Mouse (Mus musculus) T-cell, adult 2 months (primary cell): ENCODE measurements around the gene Smim27.
"Not testable (repeated sequence)": the region's sequence is repeated elsewhere in the genome, so short reads cannot be mapped to it uniquely, and the experiment has no call there.

ENCODE experiments used
- DNase-seq: peaks from one replicate; pipeline ENCODE4 v3.0.0; 2022; ENCODE audit warnings: low spot score

Smim27 gene

GRCm38 (mm10) chr4:40254385-40255103 lies 14.8 kb upstream of the Smim27 start:
- DNase-seq = no peak

GRCm38 (mm10) chr4:40264321-40264720 lies 5.1 kb upstream of the Smim27 start:
- DNase-seq = no peak

GRCm38 (mm10) chr4:40267681-40268080 lies 1.7 kb upstream of the Smim27 start:
- DNase-seq = no peak

- DNase-seq = peak; percentile 86
These were observed 1.1 kb upstream of the Smim27 start for GRCm38 (mm10) chr4:40268204-40268813.

DNA sequence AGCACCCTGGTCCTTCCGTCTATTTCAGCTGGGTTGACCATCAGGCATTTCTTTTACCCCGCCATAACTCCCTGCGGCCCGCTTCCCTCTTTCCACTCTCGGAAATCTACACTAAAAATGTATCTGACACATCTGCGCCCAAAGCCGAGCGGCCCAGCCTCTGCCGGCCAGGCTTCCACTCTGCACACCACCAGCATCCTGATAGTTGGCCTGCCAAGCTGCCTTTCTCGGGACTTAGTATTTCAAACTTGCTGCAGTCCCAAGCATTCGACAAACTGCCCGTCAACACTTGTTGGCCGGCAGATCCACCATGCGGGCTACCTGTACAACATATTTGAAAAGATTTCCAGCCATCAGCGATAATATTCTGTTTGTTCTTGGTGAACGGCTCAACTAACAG lies 544 bp upstream of the Smim27 start:
- peak; percentile 11 for DNase-seq

DNA sequence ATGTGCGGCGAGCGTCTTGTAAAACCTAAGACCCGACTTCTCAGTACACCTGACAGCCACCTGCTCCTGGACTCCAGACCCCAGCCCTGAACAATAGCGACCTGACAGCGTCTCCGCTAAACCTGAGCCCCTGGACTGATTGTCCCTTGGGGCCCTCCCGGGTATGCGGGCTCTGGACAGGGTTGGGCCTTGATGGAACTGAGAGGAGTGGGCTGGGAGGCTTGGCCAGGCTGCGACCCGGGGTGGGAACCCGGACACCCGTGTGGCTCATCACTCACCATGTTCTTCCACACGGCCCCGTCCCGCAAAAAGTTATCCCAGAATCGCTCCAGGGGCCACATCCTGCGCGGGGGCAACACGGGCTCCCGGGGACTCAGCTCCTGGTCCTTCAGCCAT lies 9.5 kb downstream of the Smim27 start:
- DNase-seq = no peak

DNA sequence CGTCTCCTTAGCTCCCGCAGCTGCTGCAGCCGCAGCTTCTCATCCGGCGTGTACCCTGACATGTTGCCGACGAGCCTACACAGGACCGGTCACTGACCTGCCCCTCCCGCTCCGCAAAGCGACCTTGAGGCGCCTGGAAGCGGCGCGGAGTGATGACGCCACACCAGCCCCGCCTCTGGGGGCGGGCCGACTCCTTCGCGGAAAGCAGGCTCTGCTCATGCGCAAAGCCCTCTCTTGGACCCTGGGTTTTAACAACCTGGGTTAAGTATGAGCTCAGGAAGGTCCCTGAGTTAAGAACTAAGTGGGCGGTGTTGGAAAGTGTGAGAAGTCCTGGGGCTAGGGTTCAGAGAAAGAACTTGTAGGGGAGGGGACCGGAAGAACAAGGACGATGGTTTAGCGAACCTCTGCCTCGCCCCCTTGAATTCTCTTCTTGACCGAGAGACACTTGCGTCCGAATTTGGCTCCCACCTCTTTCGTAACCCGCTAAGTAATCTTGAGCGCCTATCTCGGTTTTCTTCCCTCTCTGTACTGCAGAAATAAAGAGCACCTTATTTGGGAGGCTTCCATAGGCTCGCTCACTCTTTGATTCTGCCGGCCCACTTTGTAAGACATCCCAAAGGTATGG lies 10.0 kb downstream of the Smim27 start, which contains the start of gene Ndufb6:
TSS of gene Ndufb6 (minus strand) at position 146 of the 625 bp plus-strand sequence.
- peak; percentile 89 for DNase-seq

DNA sequence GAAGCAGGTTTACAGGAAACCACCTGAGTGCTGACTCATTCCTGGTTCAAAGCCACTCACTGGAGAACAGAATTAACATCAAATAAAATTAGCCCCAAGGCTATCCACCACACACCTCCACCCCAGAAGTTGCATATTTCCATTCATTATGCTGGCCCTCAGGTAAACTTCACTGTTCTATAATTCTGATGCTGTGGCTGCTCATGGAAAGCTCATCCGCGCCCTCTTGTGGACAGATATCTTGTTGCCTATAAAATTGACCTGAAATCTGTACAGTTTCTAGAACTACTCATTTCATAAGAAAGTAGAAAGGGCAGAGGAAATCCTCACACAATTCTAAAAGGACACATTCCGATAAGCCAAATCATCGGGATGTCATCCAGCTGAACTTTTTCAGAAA lies 16.2 kb downstream of the Smim27 start:
- peak; percentile 70 for DNase-seq

DNA sequence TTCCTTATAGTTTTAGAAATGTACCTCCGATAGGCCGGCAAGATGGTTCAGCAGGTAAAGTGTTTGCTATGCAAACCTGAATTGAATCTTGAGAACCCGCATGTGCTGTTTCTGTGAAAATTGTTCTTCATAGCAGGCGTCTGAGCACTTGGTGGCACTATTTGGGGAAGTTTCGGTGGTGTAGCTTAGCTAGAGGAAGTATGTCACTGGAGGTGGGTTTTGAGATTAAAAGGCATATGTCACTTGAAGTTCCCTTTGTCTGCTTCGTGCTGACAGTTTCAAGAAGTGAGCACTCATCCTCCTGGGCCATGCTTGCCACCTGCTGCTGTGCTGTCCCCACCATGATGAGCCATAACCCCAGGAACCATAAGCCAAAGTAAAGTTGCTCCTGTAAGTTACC lies 18.0 kb downstream of the Smim27 start:
- DNase-seq = no peak

- no peak for DNase-seq
These were observed 19.7 kb downstream of the Smim27 start for GRCm38 (mm10) chr4:40289046-40289445.

DNA sequence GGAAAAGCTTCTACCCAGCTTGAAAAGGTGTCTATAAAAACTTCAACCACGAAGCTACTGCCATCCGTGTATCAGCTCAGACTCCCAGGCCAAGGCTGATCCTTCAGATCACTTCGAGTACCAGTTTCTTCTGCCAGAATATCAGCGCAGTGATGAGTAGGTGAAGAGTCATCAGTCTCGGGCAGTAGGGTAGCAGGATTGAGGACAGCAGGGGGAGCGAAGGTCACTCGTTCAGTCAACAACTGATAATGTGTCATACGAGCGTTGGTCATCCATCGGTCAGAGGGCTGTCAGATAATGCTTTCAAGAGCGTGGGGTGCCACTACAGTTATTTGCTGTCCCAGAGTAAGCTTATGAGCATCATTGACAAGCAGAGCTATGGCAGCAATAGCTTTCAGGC lies 22.1 kb downstream of the Smim27 start:
- DNase-seq = not testable (repeated sequence)

DNA sequence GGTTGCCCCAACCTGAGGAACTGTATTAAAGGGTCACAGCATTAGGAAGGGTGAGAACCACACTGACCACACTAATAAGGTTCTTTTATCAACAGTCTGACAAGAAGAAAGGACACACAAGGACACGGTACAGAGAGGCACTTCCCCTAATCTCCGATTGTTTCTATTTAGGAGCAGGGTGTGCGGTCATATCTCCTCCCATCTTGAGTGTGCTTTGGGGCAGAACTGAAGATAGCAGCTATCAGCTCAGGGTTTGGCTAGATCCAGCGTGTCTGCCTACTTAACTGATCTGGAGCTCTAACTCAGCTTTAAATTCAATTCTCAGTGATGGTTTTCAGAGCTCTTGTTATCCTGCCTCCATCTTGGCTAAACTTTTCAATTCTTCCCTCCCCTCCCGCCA lies 29.8 kb downstream of the Smim27 start:
- no peak for DNase-seq

GRCm38 (mm10) chr4:40301076-40301789 lies 31.9 kb downstream of the Smim27 start:
- DNase-seq = peak; percentile 61

GRCm38 (mm10) chr4:40302445-40303125 lies 33.2 kb downstream of the Smim27 start:
- DNase-seq = no peak

GRCm38 (mm10) chr4:40309682-40310081 lies 40.3 kb downstream of the Smim27 start:
- no peak for DNase-seq

GRCm38 (mm10) chr4:40310796-40311383 lies 41.5 kb downstream of the Smim27 start:
- DNase-seq = no peak

GRCm38 (mm10) chr4:40312213-40312612 lies 42.8 kb downstream of the Smim27 start:
- no peak for DNase-seq

GRCm38 (mm10) chr4:40313026-40313425 lies 43.6 kb downstream of the Smim27 start:
- peak; percentile 5 for DNase-seq

GRCm38 (mm10) chr4:40317404-40317803 lies 48.0 kb downstream of the Smim27 start:
- no peak for DNase-seq
